Mouse (Mus musculus) hindbrain, embryonic 14.5 days (tissue): ENCODE data around the gene Bod1l. TPM values are rescaled to one million over a fixed set of nuclear protein-coding genes. Genes with fewer than 3 reads are reported as not detected.

Experiments
- ATAC-seq: fragments of 200-750 bp; cut with Nextera tagmentation; 2 replicates; pipeline ENCODE4 v1.8.0; 2017; ENCODE audit warnings: moderate number of reproducible peaks, mild to moderate bottlenecking, moderate TSS enrichment, moderate library complexity; ENCODE audit not compliant: low FRiP score
- DNase-seq: peaks from one replicate; pipeline ENCODE4 v3.0.0-alpha.2; 2015; ENCODE audit warnings: low spot score
- H3K27ac ChIP-seq: fragments of 300-500 bp; sonication (generic); 2 replicates; pipeline ENCODE4 v1.5.1; 2014; ENCODE audit warnings: mild to moderate bottlenecking, moderate library complexity
- H3K27me3 ChIP-seq: fragments of 300-500 bp; sonication (generic); 2 replicates; pipeline ENCODE4 v1.6.1; 2014; ENCODE audit warnings: mild to moderate bottlenecking, low read length, mixed read lengths; ENCODE audit not compliant: control insufficient read depth, insufficient read depth
- H3K36me3 ChIP-seq: fragments of 300-500 bp; sonication (generic); replicated peaks from 2 replicates; pipeline ENCODE4 v1.6.1; 2014; ENCODE audit not compliant: control insufficient read depth, insufficient read depth
- H3K4me1 ChIP-seq: fragments of 300-500 bp; sonication (generic); replicated peaks from 2 replicates; pipeline ENCODE4 v1.6.1; 2014; ENCODE audit warnings: antibody characterized with exemption, low read length, mixed read lengths; ENCODE audit not compliant: control insufficient read depth, insufficient read depth
- H3K4me2 ChIP-seq: fragments of 300-500 bp; sonication (generic); replicated peaks from 2 replicates; pipeline ENCODE4 v1.6.1; 2014; ENCODE audit warnings: mild to moderate bottlenecking, moderate library complexity
- H3K4me3 ChIP-seq: fragments of 300-500 bp; sonication (generic); replicated peaks from 2 replicates; pipeline ENCODE4 v1.5.1; 2014; ENCODE audit warnings: mild to moderate bottlenecking, low read length
- H3K9ac ChIP-seq: fragments of 300-500 bp; sonication (generic); 2 replicates; pipeline ENCODE4 v1.6.1; 2014
- H3K9me3 ChIP-seq: fragments of 300-500 bp; sonication (generic); 2 replicates; pipeline ENCODE4 v1.6.1; 2016; ENCODE audit warnings: low read length; ENCODE audit not compliant: control insufficient read depth
- WGBS: fragments of 180-500 bp; shearing (Covaris S2); extraction: QIAGEN DNeasy Blood & Tissue Kit; methylation state at CpG from one replicate; pipeline ENCODE4 v1.1.7; 2014; 5-methylcytosine and 5-hydroxymethylcytosine counted together
- polyA plus RNA-seq: library from polyadenylated mRNA; unstranded; fragments of >200 nt; fragmentation: Nextera tagmentation; extraction: Ambion mirVana; gene quantifications from 2 replicates; pipeline ENCODE4 v1.2.1, GENCODE M21; 2014

Gene Bod1l
- polyA plus RNA-seq, 1 experiment from 2014 or later: 30.7 TPM

GRCm38 (mm10) chr5:41775728-41776127 lies 68.4 kb downstream of the Bod1l start:
- WGBS: 78% methylated on average over 6 of the region's 6 CpGs
- DNase-seq: no peak
- ATAC-seq: no peak
- no peak overlapping the region for H3K27ac ChIP-seq
- H3K36me3 ChIP-seq: no peaks in the 10 kb centered on the region
- H3K4me3 ChIP-seq: no peak overlapping the region
- H3K4me2 ChIP-seq: no peak overlapping the region
- H3K4me1 ChIP-seq: no peaks in the 10 kb centered on the region
- H3K27me3 ChIP-seq: no peaks in the 10 kb centered on the region
- H3K9ac ChIP-seq: no peak overlapping the region
- H3K9me3 ChIP-seq: no peaks in the 10 kb centered on the region

DNA sequence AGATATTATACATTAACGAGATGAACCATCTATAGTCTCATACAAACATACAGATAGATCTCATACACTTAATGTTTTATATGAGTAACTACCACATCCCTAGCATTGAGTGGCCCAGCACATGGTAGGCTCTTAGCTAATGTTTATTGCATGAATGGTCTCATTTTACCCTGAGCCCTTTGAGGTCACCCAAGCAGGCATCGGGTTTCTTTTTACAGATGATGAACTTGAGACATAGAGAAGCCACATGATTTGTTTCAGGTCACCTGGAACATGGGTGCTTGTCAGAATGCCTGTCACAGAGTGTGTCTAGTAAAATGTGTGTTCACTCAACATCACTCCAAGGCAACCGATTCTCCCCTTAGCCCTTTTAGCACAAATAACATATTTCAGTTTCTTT lies 68.8 kb downstream of the Bod1l start:
- Histone ChIP-seq H3K9me3 (no peaks in the 10 kb centered on the region), H3K27ac (no peak overlapping the region), H3K9ac (no peak overlapping the region), H3K4me2 (no peak overlapping the region), H3K4me3 (no peak overlapping the region), H3K27me3 (0 out of 2 replicates have a peak, but pooled peaks cover under 1% of the 10 kb centered on the region), H3K36me3 (no peaks in the 10 kb centered on the region), H3K4me1 (no peaks in the 10 kb centered on the region)
- no peak for DNase-seq
- 79% methylated on average over 3 of the region's 3 CpGs for WGBS
- ATAC-seq: no peak

DNA sequence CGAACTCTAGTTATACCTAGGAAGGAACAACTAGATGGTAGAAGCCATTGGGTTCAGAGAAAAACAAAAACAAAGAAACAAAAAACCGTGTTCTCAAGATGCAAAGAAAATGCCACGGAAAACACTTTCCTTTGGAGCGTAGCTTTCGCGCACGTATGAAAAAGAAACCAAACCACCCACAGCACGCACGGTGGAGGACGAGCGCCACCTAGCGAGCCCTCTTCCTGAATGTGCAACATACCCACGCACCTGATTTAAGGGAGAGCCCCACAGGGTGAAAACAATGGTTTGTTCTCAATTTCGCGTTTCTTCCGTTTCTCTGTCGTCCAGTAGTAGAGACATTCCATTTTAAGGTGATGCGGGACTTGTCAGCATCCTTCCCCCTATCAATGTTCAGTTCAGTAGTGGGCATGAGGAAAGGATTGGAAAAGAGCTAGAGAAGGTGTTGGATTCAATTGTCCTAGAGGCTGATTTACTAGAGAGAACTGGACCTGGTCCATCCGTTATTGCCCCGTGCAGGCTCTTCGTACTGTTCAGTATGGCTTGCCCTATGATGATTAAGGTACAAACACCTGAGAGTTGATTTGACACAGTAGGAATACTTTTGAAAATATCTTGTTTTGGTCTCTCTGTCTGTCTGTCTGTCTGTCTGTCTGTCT lies 75.6 kb downstream of the Bod1l start:
- Histone ChIP-seq H3K4me2 (peak overlapping the region; percentile 41), H3K9ac (no peak overlapping the region), H3K9me3 (no peaks in the 10 kb centered on the region), H3K36me3 (no peaks in the 10 kb centered on the region), H3K27me3 (peaks cover 52% of the 10 kb centered on the region), H3K4me3 (peak overlapping the region; percentile 12), H3K27ac (no peak overlapping the region), H3K4me1 (peaks cover 14% of the 10 kb centered on the region)
- peak; percentile 98 for DNase-seq
- 5% methylated on average over 21 of the region's 21 CpGs for WGBS
- ATAC-seq: peak; percentile 88

DNA sequence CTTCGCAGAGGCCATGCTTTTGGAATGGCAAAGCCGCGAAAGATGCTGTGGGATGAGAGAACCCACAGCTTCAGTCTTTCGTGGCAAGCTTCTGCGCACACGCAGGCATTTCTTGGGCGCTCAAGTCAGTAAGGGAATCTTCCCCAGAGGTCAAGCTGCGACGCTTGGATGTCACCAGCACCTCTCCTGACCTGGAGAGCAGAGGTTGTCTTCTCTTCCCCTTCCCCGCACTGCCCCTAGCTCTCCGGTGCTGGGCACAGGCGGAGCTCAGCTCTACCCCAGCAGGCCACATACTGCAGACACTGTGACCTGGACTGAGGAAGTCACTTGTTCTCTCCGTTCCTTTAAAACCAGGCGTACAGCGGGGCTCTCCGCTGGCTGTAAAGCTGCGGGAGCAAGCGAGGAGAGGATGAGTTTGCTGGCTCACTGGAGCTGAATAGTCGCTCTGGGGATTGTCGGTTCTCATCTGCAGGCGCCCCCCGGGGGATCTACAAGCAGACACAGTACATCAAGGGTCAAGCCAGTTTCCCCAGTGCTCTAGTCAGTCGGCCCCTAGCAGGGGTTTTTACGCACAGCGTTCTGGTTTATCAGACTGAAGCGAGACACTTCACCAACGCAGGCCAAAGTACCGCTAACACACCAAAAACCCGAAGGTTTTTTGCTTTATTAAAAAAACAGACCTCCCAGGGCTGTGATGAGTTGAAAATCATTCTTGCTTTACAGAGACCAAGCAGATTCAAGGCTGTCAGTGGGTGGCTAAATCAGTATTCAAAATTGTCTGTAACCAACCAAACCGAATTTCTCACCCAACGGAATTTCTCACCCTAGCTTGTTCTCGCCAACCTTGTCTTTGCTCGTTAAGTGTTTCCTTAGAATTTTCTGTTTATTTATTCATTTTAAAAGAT lies 76.6 kb downstream of the Bod1l start:
- H3K9me3 ChIP-seq: no peaks in the 10 kb centered on the region
- H3K9ac ChIP-seq: no peak overlapping the region
- WGBS: 2% methylated on average over 33 of the region's 33 CpGs
- peak overlapping the region; percentile 41 for H3K4me2 ChIP-seq
- peak overlapping the region; percentile 12 for H3K4me3 ChIP-seq
- no peaks in the 10 kb centered on the region for H3K36me3 ChIP-seq
- ATAC-seq (no peak), DNase-seq (no peak)
- H3K4me1 ChIP-seq: peaks cover 18% of the 10 kb centered on the region
- no peak overlapping the region for H3K27ac ChIP-seq
- peaks cover 61% of the 10 kb centered on the region for H3K27me3 ChIP-seq

- Histone ChIP-seq H3K4me3 (no peak overlapping the region), H3K27me3 (peaks cover 72% of the 10 kb centered on the region), H3K36me3 (no peaks in the 10 kb centered on the region), H3K4me2 (no peak overlapping the region), H3K9me3 (no peaks in the 10 kb centered on the region), H3K4me1 (peaks cover 18% of the 10 kb centered on the region), H3K9ac (no peak overlapping the region), H3K27ac (no peak overlapping the region)
- WGBS: 2% methylated on average over 27 of the region's 27 CpGs
- ATAC-seq (no peak), DNase-seq (no peak)
These were observed 77.6 kb downstream of the Bod1l start for GRCm38 (mm10) chr5:41766406-41767010.

DNA sequence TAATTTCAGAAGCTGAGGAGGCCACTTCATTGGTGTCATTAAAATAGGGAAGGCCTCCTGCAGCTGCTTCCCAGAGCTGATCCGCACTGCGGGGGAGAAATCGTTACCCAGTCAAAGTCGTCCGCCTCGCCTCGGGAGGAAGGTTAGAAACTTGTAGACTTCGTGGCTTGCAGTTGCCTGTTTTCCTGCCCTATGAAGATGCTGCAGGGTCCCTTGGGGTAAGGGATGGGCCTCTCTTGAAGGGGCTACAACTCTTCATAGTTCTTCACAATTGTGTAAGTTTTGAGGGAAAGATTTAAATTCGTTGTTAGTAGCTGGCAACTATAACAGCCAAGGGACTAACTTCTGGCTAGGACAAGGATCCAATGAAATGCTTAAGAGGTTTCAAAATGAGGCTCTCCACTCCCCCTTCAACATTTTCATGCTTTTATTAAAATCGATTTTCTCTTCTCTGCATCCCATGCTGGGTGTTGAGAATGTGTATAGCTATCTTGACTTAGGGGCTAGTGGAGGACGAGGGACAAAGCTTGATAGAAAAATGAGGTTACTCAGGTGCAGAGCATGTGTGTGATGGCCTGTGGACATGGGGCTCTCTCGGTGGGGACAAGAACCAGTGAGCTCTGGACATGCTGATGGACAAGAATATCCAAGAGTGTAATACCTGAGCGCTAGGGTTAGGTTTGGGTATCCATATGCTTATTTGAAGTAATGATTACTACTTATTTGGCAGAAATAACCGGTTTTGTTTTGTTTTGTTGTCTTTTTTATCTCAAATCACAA lies 78.3 kb downstream of the Bod1l start:
- ATAC-seq (no peak), DNase-seq (no peak)
- Histone ChIP-seq H3K4me3 (no peak overlapping the region), H3K9ac (no peak overlapping the region), H3K9me3 (no peaks in the 10 kb centered on the region), H3K4me1 (peaks cover 18% of the 10 kb centered on the region), H3K27me3 (peaks cover 78% of the 10 kb centered on the region), H3K27ac (no peak overlapping the region), H3K36me3 (no peaks in the 10 kb centered on the region), H3K4me2 (no peak overlapping the region)
- WGBS: 2% methylated on average over 14 of the region's 14 CpGs

- 0 out of 2 replicates have a peak within 1 kb of the TSS, but pooled peaks have one; percentile 10 for H3K9ac ChIP-seq
- H3K27me3 ChIP-seq: peaks cover 90% of the 10 kb centered on the region
- H3K27ac ChIP-seq: no peak within 1 kb of the TSS
- no peaks in the 10 kb centered on the region for H3K36me3 ChIP-seq
- no peak for DNase-seq
- ATAC-seq: peak; percentile 25
- peak within 1 kb of the TSS; percentile 57 for H3K4me2 ChIP-seq
- under 1% methylated on average over 73 of the region's 79 CpGs for WGBS
- H3K4me1 ChIP-seq: peaks cover 18% of the 10 kb centered on the region
- H3K9me3 ChIP-seq: no peaks in the 10 kb centered on the region
- H3K4me3 ChIP-seq: peak within 1 kb of the TSS; percentile 26
These were observed 80.1 kb downstream of the Bod1l start, which contains the start of gene Nkx3-2 for GRCm38 (mm10) chr5:41763731-41764721. Nkx3-2 (minus strand) TSS chr5:41764501.
